Mouse (Mus musculus) adrenal gland, adult (tissue): ENCODE measurements around the gene Rps6kl1.

Experiments
- DNase-seq, 2 experiments: peaks; one replicate each; pipeline ENCODE4 v3.0.0; 2022 to 2023; ENCODE audit warnings: low spot score in 1 of 2; ENCODE audit not compliant: inconsistent age in 2 of 2

Rps6kl1 gene

DNA sequence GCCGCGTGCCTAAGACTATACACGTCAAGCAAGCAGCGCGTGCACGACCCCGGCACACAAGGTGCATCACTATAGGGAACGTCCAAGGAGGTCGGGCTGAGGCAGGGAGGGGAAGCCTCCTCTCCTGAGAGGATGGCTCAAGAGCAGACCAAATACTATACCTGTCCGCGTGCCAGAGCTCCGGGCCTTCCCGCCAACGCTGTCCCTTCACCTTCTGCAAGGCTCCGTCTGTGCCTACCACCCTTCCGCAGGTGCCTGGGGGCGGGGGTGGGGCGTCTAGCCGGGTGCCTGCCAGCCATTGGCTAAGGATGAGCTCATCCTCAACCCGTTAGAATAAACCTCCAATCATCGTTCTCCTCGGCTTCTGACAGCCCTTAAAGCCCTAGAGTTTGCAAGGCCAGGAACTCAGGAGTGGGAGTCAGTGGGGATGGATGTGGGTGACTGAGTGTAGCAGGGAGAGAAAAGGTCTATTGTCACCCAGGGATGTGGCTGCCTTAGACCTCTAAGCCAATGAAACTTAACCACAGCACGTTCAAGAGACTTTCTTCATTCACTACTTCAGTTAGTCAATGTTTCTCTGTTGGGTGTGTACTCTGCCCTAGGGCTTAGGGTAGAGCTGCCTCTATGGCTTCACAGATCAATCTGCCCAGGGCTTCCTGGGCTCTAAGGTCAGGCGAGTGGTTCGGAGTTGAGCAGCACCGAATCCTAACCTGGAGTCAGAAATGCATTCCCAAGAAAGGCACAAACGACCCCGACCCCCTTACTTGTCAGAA is at the start of gene Rps6kl1:
Gene Rps6kl1, minus strand, starts transcription at position 263 of the 773 bp plus-strand sequence.
- peak; percentile 31 to 62 for DNase-seq

- DNase-seq, result no peak
Measured at GRCm38 (mm10) chr12:85199954-85200353, 48.9 kb upstream of the Rps6kl1 start.

DNA sequence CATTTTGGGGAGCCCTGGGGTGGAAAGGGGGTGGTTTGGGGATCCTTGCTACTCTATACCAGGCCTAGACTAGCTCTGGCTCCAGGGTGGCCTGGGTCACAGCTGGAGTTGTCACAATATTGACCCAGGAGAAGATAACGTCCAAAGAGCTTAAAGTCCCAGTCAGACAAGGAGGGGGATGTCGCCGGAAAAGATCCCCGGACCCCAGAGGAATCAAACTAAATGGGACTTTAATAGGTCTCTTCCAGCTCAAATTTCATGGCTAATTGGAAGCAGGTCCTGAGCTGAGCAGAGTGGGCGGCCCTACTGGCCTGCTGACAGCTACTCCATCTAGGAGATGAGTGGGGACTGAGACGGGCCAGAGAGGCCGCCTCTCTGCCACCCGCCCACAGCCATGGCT is 46.9 kb upstream of the Rps6kl1 start:
- DNase-seq, result no peak

- no peak for DNase-seq
Measured at GRCm38 (mm10) chr12:85197371-85197770, 46.3 kb upstream of the Rps6kl1 start.

GRCm38 (mm10) chr12:85196191-85196590 is 45.1 kb upstream of the Rps6kl1 start:
- DNase-seq, result peak; percentile 23 to 46

DNA sequence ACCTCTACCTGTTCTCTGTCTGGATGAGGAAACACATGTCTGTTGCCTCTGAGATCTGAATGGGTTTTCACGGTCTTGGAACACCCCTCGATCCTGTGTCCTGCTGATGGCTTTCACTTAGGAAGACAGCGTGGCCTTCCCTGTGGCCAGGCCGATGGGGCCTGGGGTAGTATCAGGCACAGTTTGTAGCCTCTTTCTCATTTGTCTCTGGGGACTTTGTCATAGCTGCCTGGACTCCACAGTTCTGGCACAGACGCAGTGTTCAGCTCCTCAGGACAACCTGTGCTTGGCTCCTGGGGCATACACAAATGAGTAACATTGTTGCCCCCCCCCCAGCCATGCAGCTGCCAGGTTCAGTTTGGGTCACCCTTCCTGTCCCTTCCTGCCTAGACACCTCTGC is 44.0 kb upstream of the Rps6kl1 start:
- DNase-seq, result no peak

DNA sequence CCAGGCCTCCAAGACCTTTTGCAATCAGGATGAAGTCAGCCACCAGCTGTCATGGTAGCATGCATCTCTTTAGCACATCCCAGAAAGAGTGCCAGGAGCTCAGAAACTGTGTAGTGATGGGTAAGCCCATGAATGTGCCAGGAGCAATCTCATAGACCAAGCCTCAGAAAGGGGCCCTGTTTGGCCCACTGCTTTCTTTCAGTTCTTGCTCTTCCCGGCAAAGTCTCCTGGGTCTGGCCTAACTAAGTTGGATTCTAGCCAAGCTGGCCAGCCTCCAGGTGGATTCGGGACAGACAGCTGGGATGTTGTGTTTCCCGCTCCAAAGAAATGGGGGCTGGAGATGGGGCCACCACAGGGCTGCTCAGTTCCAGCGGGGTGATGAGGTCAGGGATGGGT is 43.6 kb upstream of the Rps6kl1 start:
- peak; percentile 61 to 79 for DNase-seq

GRCm38 (mm10) chr12:85193923-85194622 is 43.0 kb upstream of the Rps6kl1 start:
- DNase-seq, result no peak

DNA sequence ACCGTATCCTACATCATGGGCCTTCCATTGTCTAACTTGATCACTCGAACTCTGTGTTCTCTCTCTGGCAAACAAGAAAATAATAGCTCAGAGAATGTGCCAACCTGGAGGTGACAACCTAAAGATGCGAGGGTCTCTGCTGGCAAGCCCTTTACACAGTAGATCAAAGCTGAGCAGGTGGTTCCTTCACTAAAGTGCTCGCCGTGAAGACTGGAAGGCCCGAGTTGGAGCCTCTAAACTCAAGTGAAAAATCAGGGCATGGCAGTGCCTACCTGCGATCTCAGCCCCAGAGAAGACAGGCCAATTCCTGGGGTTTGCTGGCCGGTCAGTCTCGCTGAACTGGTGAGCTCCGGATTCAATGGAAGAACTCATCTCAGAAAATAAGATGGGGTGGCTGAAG is 42.1 kb upstream of the Rps6kl1 start:
- DNase-seq, result no peak

- peak; percentile 29 to 42 for DNase-seq
Measured at GRCm38 (mm10) chr12:85192461-85193108, 41.5 kb upstream of the Rps6kl1 start.

GRCm38 (mm10) chr12:85190290-85190689 is 39.2 kb upstream of the Rps6kl1 start:
- no peak for DNase-seq

DNA sequence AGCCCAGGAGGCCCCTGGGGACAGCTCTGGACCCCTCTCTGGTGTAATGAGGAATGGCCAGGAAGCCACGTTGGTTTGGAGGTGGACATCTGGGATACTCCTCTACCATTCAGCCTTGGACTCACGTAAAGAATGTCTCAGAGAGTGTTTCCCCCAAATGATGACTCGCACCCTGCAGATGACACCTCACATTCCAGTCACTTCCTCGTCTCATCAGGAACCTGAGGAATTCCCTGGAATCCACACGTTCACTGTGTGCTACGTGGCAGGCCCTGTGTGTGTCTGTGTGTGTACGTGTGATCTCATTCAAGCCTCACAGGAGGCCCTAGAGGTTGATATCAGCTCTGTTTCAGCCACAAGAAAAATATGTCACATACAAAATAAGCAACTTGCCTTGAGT is 35.3 kb upstream of the Rps6kl1 start:
- no peak for DNase-seq

- DNase-seq, result no peak
Measured at GRCm38 (mm10) chr12:85185810-85186209, 34.7 kb upstream of the Rps6kl1 start.

- no peak for DNase-seq
Measured at GRCm38 (mm10) chr12:85184118-85184517, 33.1 kb upstream of the Rps6kl1 start.

- DNase-seq, result no peak
Measured at GRCm38 (mm10) chr12:85182898-85183297, 31.8 kb upstream of the Rps6kl1 start.

GRCm38 (mm10) chr12:85182345-85182643 is 31.2 kb upstream of the Rps6kl1 start:
- DNase-seq, result no peak

DNA sequence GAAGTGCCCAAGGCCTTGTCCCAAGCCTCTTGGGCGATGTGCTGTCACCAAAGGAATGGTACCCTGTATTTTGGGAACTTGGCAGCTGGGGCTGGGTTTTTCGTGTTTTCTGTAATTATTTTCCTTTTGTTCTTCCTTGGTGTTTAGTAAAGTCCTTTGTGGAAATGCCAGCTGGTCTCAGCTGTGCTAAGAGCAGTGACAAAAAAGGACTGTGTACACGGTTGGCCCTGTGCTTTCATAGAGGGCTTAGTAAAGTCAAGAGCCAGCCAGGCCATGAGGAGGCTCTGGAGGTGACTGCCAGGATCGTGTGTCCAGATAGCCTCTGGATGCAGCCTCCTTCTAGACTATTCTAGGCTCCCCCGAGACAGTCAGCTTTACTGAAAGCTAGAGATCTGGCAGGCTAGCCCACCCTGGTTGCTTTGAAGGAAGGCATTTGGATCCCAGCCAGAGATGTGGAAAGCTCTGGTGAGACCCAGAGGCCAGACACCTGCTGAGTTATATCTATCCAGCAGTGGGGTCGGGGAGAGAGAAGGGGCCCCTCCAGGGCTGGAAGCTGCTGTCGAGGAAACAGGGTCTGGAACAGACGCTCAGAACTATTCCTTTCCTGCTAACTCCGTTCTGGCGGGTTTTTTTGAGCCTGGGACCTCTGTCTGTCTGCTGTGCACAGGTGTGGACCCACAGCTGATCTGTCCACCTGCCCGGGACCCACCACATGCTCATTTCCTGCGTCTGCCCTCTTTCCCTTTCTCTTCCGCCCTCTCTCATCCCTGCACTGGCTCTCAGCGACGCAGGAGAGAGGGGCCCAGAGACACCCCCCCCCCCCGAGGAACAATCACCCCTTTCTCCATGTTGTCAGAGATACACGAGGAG is 30.6 kb upstream of the Rps6kl1 start:
- no peak for DNase-seq

- no peak for DNase-seq
Measured at GRCm38 (mm10) chr12:85178294-85178693, 27.2 kb upstream of the Rps6kl1 start.

- DNase-seq, result no peak
Measured at GRCm38 (mm10) chr12:85177740-85178239, 26.7 kb upstream of the Rps6kl1 start, which contains the start of gene Pgf. Gene Pgf, minus strand, starts transcription at chr12:85177790.

GRCm38 (mm10) chr12:85176846-85177523 is 25.9 kb upstream of the Rps6kl1 start:
- DNase-seq, result peak; percentile 30 to 69
